Mouse (Mus musculus): ENCODE data around the gene Rab30. TPM values are rescaled to one million over a fixed set of nuclear protein-coding genes. Genes with fewer than 3 reads are reported as not detected.

Rab30 gene
- total RNA-seq, 2 experiments from 2014 or later, result 33.4 to 35.7 TPM

DNA sequence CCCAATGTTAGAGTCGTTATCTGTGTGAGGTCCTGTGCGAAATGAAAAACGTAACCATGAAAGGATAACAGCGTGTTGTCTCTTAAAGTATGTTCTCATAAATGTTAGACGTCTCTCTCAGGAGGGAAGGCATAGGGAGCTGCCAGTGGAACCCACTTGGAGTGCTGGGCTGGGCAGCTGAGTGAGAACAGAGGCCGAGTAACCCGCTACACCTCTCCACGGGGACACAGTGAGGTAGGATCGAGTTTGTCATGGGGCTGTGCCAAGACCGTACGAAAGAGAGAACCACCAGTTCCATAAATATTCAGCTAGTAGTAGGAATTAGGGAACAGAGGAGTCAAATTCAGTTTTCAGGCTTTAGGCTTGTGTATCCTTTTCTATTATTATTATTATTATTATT lies 42.5 kb downstream of the Rab30 start:
- intact Hi-C loops (cut with DNase I), result no loop called here
- DNase-seq, result no peak

DNA sequence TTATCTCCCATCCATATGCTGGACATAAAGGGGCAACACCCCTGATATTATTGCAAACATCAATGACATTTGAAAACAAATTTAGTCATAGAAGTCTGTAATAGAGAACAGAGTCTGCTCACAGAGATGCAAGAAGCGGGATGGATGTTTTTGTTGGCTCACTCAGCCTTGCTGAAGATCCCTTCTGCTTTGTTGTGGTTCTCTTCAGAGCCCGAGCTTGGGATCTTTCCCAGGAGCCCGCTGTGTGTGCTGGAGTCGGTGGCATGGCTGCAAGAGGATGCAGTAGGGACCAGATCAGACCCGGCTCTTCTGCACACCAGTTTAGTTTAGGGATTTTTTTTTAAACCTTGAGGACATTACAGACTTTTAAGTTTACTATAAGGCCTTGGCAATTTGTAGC lies 54.3 kb downstream of the Rab30 start:
- DNase-seq, result peak; percentile 35
- intact Hi-C loops (cut with DNase I), result no loop called here

DNA sequence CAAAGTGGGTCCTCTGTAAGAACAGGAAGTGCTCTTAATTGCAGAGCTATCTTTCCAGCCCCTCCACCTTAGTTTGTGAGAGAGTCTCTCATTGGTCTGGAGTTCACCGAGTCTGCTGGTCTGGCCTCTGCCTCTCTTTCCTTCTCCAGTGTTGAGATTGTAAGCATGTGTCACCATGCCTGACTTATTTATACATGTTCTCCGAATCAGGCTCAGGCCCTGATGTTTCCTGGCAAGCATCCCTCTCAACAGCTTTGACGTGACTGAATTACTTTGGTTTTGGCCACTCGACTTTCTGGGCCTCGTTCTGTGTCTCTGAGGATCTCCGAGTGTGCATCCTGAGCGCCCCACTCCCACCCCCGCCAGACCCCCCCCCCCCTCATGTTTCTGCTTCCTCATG lies 55.4 kb downstream of the Rab30 start:
- intact Hi-C loops (cut with DNase I), result no loop called here
- no peak for DNase-seq

DNA sequence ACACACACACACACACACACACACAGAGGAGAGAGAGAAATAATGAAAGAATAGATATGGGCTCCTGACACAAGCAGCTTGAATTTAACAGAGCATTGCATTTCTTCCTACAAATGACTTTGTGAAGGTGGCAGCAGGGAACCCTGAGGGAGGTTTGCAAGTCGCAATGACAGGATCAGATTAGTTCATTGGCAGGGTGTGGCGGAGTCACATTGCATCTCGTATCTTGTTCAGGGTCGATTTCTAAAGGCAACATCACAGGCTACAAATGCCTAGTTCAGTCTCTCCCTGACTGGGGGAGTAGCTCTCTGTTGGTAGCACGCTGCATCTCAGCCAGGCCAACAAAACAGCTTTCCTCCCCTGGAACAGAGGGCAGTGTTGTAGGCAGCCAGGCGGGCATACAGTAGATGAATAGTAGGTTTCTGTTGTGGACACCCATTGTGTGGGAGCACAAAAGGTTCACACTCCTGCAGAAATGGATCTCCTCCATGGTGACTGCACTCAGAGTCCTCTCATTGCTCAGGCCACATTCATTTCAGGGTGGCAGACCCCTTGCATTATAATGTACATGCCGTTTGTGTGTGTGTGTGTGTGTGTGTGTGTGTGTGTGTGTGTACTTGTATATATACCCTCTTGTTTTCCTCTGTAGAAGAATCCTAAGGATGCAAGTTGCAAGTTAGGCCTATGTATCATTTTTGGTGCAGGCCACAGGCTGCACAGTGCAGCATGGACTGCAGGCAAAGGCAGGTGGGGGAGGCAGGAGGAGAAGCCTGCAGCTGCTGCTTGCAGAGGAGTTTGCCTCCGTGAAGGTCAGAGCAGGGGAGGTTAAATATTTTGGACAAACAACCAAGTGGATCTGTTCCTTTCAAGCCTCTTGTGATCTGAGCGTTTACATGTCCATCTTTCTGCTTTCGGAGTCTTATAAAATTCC lies 58.5 kb downstream of the Rab30 start:
- peak; percentile 6 for DNase-seq

DNA sequence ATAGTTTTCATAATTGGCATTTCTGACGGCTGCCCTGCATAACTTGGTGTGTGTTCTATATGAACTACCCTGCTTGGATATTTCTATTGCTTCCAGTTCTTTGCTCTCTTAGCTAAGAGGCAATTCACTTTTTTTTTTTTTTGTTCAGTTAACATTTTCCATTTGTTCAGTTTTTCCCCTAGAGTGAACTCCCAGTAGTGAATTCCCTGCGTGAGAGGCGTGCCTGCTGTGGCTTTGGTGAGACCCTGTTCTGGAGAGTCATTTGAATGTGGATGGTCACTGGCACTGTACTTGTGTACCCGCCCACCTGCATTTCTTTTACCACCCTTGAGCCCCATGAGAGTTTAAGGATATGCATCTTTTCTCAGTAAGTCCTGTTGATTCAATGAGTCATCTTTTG lies 60.8 kb downstream of the Rab30 start:
- no peak for DNase-seq
- intact Hi-C loops (cut with DNase I), result no loop called here

More for the DNA sequence above, 58.5 kb downstream of the Rab30 start:
- intact Hi-C loops (cut with DNase I), result no loop called here

DNA sequence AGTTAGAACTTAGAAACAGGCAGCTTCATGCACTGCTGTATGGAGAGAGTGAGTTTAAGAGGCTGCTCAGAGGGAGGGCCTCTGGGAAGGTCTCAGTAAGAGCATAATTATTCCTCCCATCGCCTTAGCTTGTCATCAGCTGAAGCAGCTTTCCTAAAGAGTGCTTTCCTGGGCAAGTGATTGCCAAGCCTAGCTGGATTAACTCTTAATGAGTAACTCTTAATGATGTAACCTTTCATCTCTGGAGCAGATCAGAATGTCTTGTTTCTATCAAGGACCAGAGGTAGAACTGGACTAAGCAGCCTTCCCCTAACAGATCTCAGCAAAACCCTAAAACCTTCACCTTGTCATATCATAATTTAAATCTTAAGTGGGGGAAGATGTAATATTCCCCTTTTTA lies 61.8 kb downstream of the Rab30 start:
- intact Hi-C loops (cut with DNase I), result no loop called here

DNA sequence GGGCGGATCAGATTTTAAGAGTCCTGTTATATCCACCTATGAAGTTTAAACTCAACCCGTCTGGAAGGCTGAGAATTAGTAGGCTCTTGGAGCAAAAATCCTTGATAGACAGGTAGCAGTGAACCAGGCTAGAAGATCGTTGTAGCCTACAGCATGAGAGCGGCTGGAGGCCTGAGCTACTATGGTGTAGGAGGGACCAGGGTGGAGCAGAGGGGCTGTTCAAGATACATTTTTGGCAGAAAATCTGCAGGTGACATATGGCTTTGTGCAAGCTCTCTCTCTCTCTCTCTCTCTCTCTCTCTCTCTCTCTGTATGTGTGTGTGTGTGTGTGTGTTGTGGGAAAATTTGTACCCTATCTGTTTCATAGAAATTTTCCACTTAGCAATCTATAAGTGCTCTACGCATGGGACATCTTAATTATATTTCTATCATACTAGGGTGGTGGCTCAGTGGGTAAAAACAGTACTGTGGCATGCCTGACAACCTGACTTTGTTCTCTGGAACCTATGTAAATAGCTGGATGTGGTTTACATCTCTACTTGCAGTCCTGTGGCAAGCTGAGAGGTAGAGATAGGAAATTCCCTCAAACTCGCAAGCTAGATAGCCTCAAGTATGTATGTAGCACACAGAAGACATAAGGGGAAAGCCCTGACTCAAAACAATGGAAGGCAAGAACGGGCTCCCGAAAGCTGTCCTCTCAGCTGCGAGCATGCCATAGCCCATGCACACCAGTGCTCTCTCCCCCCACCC lies 63.7 kb downstream of the Rab30 start:
- intact Hi-C loops (cut with DNase I), result no loop called here

More for the DNA sequence above, 61.8 kb downstream of the Rab30 start:
- no peak for DNase-seq

DNA sequence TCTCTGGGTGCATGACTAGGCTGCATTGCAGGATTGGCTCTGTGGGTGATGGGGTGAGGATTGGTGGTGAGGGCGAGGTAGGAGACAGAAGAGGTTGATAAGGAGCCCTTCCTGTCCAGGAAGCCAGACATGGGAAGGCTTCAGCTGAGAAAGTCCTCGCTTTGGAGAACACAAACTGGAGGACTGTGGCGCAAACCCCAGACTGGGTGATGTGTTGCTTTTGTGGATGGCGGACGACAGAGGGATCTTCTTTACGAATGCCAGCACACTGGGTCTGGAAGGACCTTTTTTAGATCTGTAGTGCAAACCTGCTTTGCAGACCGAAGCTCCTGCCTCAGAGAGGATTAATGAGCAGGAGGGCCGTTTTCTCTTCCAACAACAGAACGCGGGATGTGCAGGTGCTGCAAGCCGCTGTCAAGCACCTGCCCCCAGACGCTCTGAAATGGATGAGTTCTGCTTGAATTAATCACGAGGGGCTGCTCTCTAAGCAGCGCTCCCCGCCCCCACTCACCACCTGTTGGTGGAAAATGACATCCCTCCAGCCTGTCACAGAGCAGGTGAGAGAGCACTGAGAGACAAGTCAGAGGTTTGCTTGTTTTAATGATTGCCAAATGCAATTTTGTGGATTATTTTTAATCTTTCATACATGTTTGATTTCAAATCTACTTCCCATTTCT lies 65.2 kb downstream of the Rab30 start:
- peak; percentile 47 for DNase-seq
- intact Hi-C loops (cut with DNase I), result no loop called here

More for the DNA sequence above, 63.7 kb downstream of the Rab30 start:
- DNase-seq, result no peak

DNA sequence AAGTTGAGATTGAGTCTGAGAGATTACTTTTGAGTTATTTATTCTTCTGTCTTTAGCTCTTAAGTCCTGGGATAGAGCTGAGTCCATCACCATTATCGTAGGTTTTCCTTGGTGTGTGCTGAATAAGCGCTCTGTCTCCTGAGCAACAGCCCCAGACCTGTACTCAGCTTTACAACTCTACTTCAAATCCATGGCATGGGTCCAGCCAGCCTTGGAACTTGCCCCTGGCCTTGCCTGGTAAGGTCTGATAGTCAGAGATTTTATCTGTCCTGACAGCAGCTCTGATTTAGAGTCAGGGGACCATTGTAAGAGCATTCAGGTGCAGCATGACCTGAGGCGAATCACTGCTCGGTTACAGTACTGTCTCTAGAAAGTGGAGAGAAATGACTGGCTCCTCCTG lies 66.1 kb downstream of the Rab30 start:
- DNase-seq, result peak; percentile 29
- intact Hi-C loops (cut with DNase I), result no loop called here

DNA sequence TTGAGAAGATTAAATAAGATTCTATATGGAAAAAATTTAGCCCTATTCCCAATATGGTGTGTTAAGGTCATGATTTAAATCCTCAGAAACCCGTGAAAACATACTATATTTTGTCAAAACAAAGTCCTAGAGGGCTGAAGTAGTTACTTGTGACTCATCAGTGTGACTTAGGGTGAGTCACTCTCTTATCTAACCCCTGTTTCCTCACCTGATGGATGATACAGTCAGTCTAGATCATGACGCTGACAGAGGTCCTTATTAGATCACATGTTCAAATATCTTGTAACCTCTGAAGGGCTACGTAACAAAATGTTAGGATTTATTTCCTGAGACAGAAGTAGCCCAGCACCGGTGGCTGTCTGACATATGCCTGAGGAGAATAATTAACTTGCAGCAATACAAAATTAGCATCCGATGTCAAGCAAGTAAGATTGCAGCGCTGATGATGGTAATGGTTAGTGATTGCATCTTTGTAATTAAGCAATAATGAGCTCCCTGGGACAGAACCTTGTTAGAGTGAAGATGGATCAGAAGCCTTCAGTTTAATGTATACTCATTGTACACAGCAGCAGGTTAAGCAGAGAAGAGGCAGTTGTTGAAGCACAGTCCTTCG lies 70.4 kb downstream of the Rab30 start:
- no peak for DNase-seq
- intact Hi-C loops (cut with DNase I), result no loop called here

DNA sequence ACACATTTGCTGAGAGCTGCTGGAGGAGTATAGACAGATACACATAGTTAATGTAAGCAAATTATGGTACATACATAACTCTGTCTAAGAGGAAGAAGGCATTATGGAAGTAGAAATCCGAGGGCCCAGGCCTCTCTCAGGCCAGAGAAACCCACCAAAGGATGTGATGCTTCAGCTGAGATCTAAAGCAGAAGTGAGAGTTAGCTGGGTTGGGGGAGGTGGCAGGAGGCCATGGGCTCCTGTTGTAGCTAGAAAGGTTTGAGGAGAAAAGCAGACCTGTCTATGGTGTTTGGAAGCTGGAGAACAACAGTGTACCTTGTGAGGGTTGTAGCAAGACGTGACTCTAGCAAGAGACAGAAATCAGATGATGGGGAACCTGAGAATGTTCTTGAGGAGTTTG lies 75.8 kb downstream of the Rab30 start:
- intact Hi-C loops (cut with DNase I), result no loop called here
- no peak for DNase-seq

DNA sequence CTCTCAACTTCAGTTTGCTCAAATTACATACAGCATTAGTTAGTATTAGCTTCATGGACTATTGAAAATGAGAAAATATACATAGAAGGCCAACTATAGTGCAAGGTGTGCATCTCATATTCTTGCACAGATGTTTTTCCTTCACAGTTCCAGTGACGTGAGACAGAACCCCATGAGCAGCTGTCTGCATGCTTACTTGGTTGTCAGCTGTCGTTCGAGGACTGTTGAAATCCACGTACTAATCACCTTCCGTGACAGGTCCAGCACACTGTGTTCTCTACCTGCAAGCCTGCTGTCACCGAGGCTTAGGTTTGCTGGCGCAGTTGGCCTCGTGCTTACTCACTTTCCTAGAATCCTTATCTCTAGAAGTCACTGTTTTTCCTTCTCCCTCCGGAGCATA lies 76.5 kb downstream of the Rab30 start:
- intact Hi-C loops (cut with DNase I), result no loop called here
- no peak for DNase-seq

DNA sequence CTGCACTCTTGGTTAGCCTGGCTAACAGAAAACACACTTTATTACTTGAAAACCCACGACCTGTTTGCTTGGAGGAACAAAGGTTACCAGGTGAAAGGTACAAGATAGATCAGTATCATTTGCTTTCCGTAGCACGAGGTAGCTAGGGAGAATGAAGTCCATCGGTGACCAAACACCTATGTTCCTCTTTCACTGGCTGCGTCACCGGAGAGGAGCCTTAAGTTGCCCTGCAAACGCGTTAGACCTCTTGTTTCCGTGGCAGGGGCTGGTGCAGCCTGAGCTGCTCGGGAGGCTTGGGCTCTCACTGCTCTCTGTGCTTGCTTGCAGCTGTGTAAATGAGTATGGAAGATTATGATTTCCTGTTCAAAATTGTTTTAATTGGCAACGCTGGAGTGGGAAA lies 78.3 kb downstream of the Rab30 start:
- intact Hi-C loops (cut with DNase I), result no loop called here

DNA sequence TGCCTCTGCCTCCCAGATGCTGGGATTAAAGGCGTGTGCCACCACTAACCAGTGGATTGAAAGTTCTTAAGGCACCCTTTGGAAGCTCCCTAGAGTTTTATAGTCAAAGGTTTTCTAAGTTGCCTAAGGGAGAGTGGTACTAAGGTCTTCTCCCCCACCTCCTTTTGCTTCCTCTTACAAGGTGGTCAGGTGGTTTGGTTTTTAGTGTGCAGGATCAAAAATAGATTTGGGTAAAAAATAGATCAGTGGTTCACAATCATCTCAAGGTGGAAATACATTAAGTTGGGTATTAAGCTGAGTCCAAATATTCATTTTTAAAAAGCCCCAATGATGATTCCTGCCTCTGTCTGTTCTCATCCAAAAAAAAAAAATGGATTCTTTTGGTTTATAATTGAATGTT lies 79.0 kb downstream of the Rab30 start:
- DNase-seq, result no peak
- intact Hi-C loops (cut with DNase I), result no loop called here

More for the DNA sequence above, 78.3 kb downstream of the Rab30 start:
- no peak for DNase-seq

DNA sequence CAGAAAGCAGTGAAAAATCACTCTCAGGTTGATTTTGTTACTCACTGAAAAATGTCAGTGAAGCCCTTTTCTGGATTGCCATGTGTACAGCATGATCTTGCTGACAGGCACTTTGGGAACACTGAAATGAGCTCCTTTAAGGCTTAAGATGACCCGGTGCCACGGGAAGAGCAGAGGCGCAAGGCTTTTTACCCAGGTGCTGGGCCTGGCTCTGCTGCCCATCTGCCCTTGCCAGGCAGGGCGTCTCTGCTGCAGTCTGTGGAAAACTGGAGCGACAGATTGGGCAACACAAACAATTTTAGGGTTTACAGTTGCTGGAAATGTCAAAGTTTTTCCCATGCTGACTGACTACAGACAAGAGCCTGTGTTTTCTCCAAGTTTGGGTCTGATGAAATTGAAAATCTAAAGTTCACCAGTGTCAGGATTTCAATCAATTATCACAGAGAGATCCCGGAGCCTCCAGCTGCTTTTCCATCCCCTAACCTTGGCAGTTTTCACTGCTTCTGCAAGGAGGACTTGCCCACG lies 79.6 kb downstream of the Rab30 start:
- peak; percentile 14 for DNase-seq
- intact Hi-C loops (cut with DNase I), result no loop called here

DNA sequence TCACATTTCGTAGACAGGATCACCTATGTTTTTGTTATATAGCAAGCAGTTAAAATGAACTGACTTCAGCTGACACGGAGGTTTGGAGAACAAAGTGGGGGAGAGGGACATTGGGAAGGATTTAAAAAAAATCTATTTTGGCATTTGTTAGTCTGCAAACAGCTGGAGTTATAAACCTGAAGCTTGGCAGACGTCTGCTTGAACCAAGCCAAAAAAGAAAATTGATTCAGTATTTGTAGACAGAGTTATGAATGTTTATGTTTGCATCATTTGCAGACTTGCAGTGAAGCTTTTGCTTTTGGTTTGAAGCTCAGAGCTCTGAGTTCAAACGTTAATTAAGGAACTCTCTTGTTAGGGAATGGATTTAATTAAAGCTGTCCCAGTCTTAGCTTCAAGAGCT lies 80.5 kb downstream of the Rab30 start:
- no peak for DNase-seq
- intact Hi-C loops (cut with DNase I), result no loop called here

DNA sequence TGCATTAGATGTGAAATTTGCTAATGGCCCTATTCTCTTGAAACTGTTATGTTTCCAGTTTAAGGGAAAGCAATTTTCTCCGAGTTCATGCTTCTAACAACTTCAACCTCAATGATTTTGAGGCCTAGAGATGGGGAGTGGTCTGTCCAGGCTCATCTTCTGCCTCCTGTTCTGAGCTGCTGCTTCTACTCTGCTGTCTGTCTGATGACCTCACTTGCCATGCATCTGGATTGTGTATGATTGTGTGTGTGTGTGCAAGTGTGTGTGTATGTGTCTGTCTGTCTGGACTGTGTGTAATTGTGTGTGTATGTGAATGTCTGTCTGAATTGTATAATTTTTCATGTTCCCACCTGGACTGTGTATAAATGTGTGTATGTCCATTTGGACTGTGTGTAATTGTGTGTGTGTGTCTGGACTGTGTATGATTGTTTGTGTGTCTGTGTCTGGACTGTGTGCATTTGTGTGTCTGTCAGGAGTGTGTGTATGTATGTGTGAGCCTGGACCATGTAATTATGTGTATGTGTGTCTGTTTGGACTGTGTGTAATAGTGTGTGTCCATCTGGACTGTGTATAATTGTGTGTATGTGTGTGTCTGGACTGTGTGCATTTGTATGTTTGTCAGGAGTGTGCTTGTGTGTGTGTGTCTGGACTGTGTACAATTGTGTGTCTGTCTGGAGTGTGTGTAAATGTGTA lies 81.2 kb downstream of the Rab30 start:
- intact Hi-C loops (cut with DNase I), result no loop called here
- DNase-seq, result no peak

DNA sequence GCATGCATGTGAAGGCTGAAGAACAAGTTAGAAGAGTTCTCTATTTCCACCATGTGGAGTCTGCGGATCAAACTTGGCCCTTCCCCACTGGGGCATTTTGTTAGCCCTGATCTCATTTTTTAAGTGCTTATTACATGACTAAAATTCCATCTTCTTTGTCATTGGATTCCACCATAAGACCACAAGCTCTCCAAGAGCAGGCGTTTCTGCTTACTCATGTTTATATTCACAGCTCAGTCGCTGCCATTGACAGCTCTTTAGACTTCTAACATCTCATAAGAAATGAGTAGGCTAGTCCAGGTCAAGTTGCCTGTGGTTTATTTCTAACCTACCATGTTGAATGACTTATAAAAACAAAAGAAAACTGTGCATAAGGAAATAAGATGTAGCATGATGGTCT lies 84.8 kb downstream of the Rab30 start:
- intact Hi-C loops (cut with DNase I), result no loop called here
- DNase-seq, result no peak

DNA sequence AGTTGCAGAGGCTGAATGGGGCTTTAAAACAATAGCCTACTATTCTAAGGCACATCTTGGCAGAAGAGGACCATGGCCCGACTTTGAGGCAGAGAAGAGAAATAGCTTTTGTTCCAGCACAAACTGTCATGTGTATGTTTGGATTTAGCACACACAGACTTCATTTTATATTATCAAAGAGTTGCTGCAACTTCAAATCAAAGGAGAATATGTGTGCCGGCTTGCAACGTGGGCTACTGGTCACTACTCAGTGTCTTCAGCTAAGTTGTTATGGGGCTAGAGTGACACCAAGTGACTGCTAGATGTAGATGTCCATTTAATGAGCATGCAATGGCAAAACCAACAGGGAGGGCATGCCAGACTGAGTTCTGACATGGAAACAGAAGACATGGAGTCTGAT lies 86.6 kb downstream of the Rab30 start:
- intact Hi-C loops (cut with DNase I), result no loop called here

DNA sequence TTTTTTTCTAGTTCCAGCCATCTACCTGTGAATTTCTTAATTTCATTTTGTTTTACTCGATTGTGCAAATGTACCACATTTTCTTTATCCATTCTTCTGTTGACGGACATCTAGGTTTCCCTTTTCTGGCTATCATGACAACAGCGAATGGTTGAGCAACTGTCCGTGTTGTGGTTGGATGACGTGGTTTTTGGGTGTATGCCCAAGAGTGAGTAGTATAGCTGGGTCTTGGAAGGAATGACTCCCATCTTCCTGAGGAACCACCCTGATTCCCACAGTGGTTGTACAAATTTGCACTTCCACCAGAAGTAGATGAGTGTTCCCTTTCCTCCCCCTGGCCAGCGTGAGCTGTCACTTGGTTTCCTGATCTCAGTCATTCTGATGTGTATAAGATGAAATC lies 91.0 kb downstream of the Rab30 start:
- intact Hi-C loops (cut with DNase I), result loop anchor here (10.0 kb wide), 2 partner anchors 88 to 168 kb away; partner anchors contain the start of genes Pcf11 and Rab30

More for the DNA sequence above, 86.6 kb downstream of the Rab30 start:
- DNase-seq, result peak; percentile 16

More for the DNA sequence above, 91.0 kb downstream of the Rab30 start:
- no peak for DNase-seq
